Mouse (Mus musculus) embryonic fibroblast, embryonic 13.5 days (primary cell): Measurements from ENCODE around the gene Unc119. TPM values are rescaled to one million over a fixed set of nuclear protein-coding genes. Genes with fewer than 3 reads are reported as not detected.
A peak's percentile ranks its signal among the peaks of the same experiment; 100 is the strongest.

Experiments
- H3K27ac ChIP-seq: 2 replicates; pipeline ENCODE4 v1.5.1; 2012; ENCODE audit warnings: low read length, control low read depth, inconsistent platforms; ENCODE audit not compliant: insufficient read depth
- H3K4me1 ChIP-seq: 2 replicates; pipeline ENCODE4 v1.6.1; 2011; ENCODE audit warnings: low read length; ENCODE audit not compliant: control insufficient read depth, insufficient read depth
- H3K4me3 ChIP-seq: 2 replicates; pipeline ENCODE4 v1.5.1; 2011; ENCODE audit warnings: mild to moderate bottlenecking, control low read depth, low read length; ENCODE audit not compliant: insufficient read depth
- CTCF ChIP-seq: IDR thresholded peaks from 2 replicates; pipeline ENCODE4 v1.5.1; 2011; ENCODE audit warnings: mild to moderate bottlenecking, control low read depth, low read length, moderate library complexity, borderline replicate concordance; ENCODE audit not compliant: insufficient read depth
- POLR2A ChIP-seq: IDR thresholded peaks from 2 replicates; pipeline ENCODE4 v1.6.1; 2011; ENCODE audit warnings: low read depth, mild to moderate bottlenecking, control low read depth, low read length, moderate library complexity
- polyA plus RNA-seq: library from polyadenylated mRNA; stranded (reverse); fragments of >200 nt; gene quantifications from 2 replicates; pipeline ENCODE4 v1.2.4, GENCODE M21; 2011; ENCODE audit warnings: low read depth; ENCODE audit not compliant: missing spikeins, insufficient read length

Unc119 gene
- polyA plus RNA-seq, 1 experiment, result 19.2 TPM

GRCm38 (mm10) chr11:78382701-78383100 lies 39.4 kb downstream of the Unc119 start:
- no peak for TF ChIP-seq POLR2A
- TF ChIP-seq CTCF, result no peak
- H3K4me1 ChIP-seq, result peaks cover 14% of the 10 kb centered on the region

GRCm38 (mm10) chr11:78385776-78386175 lies 42.5 kb downstream of the Unc119 start:
- H3K4me1 ChIP-seq, result peaks cover 14% of the 10 kb centered on the region
- no peak for TF ChIP-seq CTCF
- no peak for TF ChIP-seq POLR2A

More at GRCm38 (mm10) chr11:78382701-78383100, 39.4 kb downstream of the Unc119 start:
- H3K4me3 ChIP-seq, result no peak overlapping the region
- H3K27ac ChIP-seq, result peak overlapping the region; percentile 77; the same call in 1 of the 2 replicates

GRCm38 (mm10) chr11:78386508-78387043 lies 43.3 kb downstream of the Unc119 start, which contains the start of gene Foxn1:
TSS of gene Foxn1 (minus strand) at chr11:78386558.
- no peak within 1 kb of the TSS for H3K4me3 ChIP-seq

More at GRCm38 (mm10) chr11:78385776-78386175, 42.5 kb downstream of the Unc119 start:
- Histone ChIP-seq H3K27ac (no peak overlapping the region), H3K4me3 (no peak overlapping the region)

GRCm38 (mm10) chr11:78392728-78393127 lies 49.4 kb downstream of the Unc119 start:
- Histone ChIP-seq H3K27ac (no peak overlapping the region), H3K4me1 (no peaks in the 10 kb centered on the region), H3K4me3 (no peak overlapping the region)
- TF ChIP-seq POLR2A (no peak), CTCF (no peak)

More at GRCm38 (mm10) chr11:78386508-78387043, 43.3 kb downstream of the Unc119 start, which contains the start of gene Foxn1:
- TF ChIP-seq POLR2A, result no peak
- no peak for TF ChIP-seq CTCF
- H3K4me1 ChIP-seq, result peaks cover 14% of the 10 kb centered on the region
- no peak within 1 kb of the TSS for H3K27ac ChIP-seq

GRCm38 (mm10) chr11:78396950-78397349 lies 53.7 kb downstream of the Unc119 start:
- Histone ChIP-seq H3K4me1 (no peaks in the 10 kb centered on the region), H3K4me3 (no peak overlapping the region), H3K27ac (no peak overlapping the region)
- TF ChIP-seq CTCF (no peak), POLR2A (no peak)

- Histone ChIP-seq H3K4me3 (no peak overlapping the region), H3K27ac (no peak overlapping the region), H3K4me1 (no peaks in the 10 kb centered on the region)
- TF ChIP-seq POLR2A (no peak), CTCF (peak; percentile 52)
These were observed 54.1 kb downstream of the Unc119 start for GRCm38 (mm10) chr11:78397397-78397796.

- no peak overlapping the region for H3K27ac ChIP-seq
- no peak overlapping the region for H3K4me3 ChIP-seq
- TF ChIP-seq POLR2A, result no peak
- no peak for TF ChIP-seq CTCF
- H3K4me1 ChIP-seq, result no peaks in the 10 kb centered on the region
These were observed 54.9 kb downstream of the Unc119 start for GRCm38 (mm10) chr11:78398212-78398611.

Other genes starting within 250 kb of the Unc119 start
- 10.2 and 15.5 TPM in 2 replicates for gene Fam222b, start 248.8 kb upstream of the Unc119 start, polyA plus RNA-seq
- gene Traf4, start 177.9 kb upstream of the Unc119 start, polyA plus RNA-seq, result 40.5 and 45.1 TPM in 2 replicates
- gene Nek8, start 166.8 kb upstream of the Unc119 start, polyA plus RNA-seq, result 12.0 and 17.9 TPM in 2 replicates
- gene Tlcd1, start 166.8 kb upstream of the Unc119 start, polyA plus RNA-seq, result 13.6 and 15.3 TPM in 2 replicates
- gene Rpl23a, start 159.9 kb upstream of the Unc119 start, polyA plus RNA-seq, result 2,180 and 2,276 TPM in 2 replicates
- gene Rab34, start 155.1 kb upstream of the Unc119 start, polyA plus RNA-seq, result 112 and 127 TPM in 2 replicates
- gene Proca1, start 150.1 kb upstream of the Unc119 start, polyA plus RNA-seq, result 0.92 and 1.7 TPM in 2 replicates
- gene Sdf2, start 97.7 kb upstream of the Unc119 start, polyA plus RNA-seq, result 65.4 and 67.3 TPM in 2 replicates
- gene Supt6, start 97.5 kb upstream of the Unc119 start, polyA plus RNA-seq, result 56.1 and 57.8 TPM in 2 replicates
- gene 2610507B11Rik, start 81.7 kb upstream of the Unc119 start, polyA plus RNA-seq, result 81.8 and 86.7 TPM in 2 replicates
- gene BC030499, start 52.6 kb upstream of the Unc119 start, polyA plus RNA-seq, result 0.45 and 0.63 TPM in 2 replicates
- 22.6 and 35.1 TPM in 2 replicates for gene Spag5, start 42.0 kb upstream of the Unc119 start, polyA plus RNA-seq
- gene Aldoc, start 20.5 kb upstream of the Unc119 start, polyA plus RNA-seq, result 2.8 and 5.3 TPM in 2 replicates
- gene Pigs, start 15.1 kb upstream of the Unc119 start, polyA plus RNA-seq, result 62.1 and 65.0 TPM in 2 replicates
- 0.15 TPM in 1 of 2 replicates, not detected in the other for gene Foxn1, start 43.1 kb downstream of the Unc119 start, polyA plus RNA-seq
- gene Slc13a2, start 78.7 kb downstream of the Unc119 start, polyA plus RNA-seq, result not detected in 2 replicates
- 4.3 and 6.5 TPM in 2 replicates for gene Slc46a1, start 122.2 kb downstream of the Unc119 start, polyA plus RNA-seq
- 0.33 and 0.97 TPM in 2 replicates for gene Sarm1, start 154.3 kb downstream of the Unc119 start, polyA plus RNA-seq
- gene Vtn, start 155.6 kb downstream of the Unc119 start, polyA plus RNA-seq, result not detected in 2 replicates
- gene Sebox, start 160.0 kb downstream of the Unc119 start, polyA plus RNA-seq, result not detected in 2 replicates
- gene Tmem199, start 168.7 kb downstream of the Unc119 start, polyA plus RNA-seq, result 16.6 and 19.5 TPM in 2 replicates
- 61.9 and 68.9 TPM in 2 replicates for gene Poldip2, start 168.7 kb downstream of the Unc119 start, polyA plus RNA-seq
- gene Tnfaip1, start 192.8 kb downstream of the Unc119 start, polyA plus RNA-seq, result 78.3 and 92.0 TPM in 2 replicates
- 56.8 and 66.1 TPM in 2 replicates for gene Ift20, start 192.9 kb downstream of the Unc119 start, polyA plus RNA-seq
- gene Tmem97, start 207.3 kb downstream of the Unc119 start, polyA plus RNA-seq, result 63.5 and 69.6 TPM in 2 replicates